Mouse (Mus musculus) CH12.LX (cell line): ENCODE data around the gene Sppl2b. TPM values are rescaled to one million over a fixed set of nuclear protein-coding genes. Genes with fewer than 3 reads are reported as not detected.
A peak's percentile ranks its signal among the peaks of the same experiment; 100 is the strongest.

Experiments
- DNase-seq: peaks from one replicate; pipeline ENCODE4 v3.0.0-alpha.2; 2013; ENCODE audit errors: extremely low read depth
- H3K27ac ChIP-seq: 2 replicates; pipeline ENCODE4 v1.5.1; 2012; ENCODE audit warnings: low read depth, mild to moderate bottlenecking, control low read depth, moderate library complexity; ENCODE audit not compliant: insufficient read depth
- H3K27me3 ChIP-seq: replicated peaks from 2 replicates; pipeline ENCODE3; 2012; ENCODE audit warnings: inconsistent platforms
- H3K36me3 ChIP-seq, 2 experiments: replicated peaks in 1 of 2; 2 replicates each; pipeline versions ENCODE3 to v1.6.1; 2012; ENCODE audit warnings: inconsistent platforms in 1 of 2, low read length in 1 of 2, mild to moderate bottlenecking in 1 of 2, mixed read lengths in 1 of 2, moderate library complexity in 1 of 2; ENCODE audit not compliant: control insufficient read depth in 1 of 2, insufficient read depth in 1 of 2
- H3K4me1 ChIP-seq, 2 experiments: 2 replicates each; pipeline ENCODE4 v1.6.1; 2012; ENCODE audit warnings: inconsistent platforms in 1 of 2, moderate library complexity in 1 of 2; ENCODE audit not compliant: insufficient read depth in 2 of 2, control insufficient read depth in 1 of 2
- H3K4me2 ChIP-seq: 2 replicates; pipeline ENCODE4 v1.6.1; 2012; ENCODE audit warnings: low read depth, mild to moderate bottlenecking, control low read depth; ENCODE audit not compliant: poor library complexity, insufficient read depth, severe bottlenecking
- H3K4me3 ChIP-seq, 3 experiments: fragments of 150-350 bp in 1 of 3; sonication (generic) in 1 of 3; replicated peaks in 1 of 3; 2 replicates each; pipeline versions ENCODE3 to v1.5.1; 2011 to 2012; ENCODE audit warnings: low read depth in 2 of 3, low read length in 2 of 3, mild to moderate bottlenecking in 2 of 3, moderate library complexity in 2 of 3, control low read depth in 1 of 3, improper control_type of control experiment in 1 of 3, inconsistent platforms in 1 of 3, mixed read lengths in 1 of 3; ENCODE audit not compliant: poor library complexity in 1 of 3
- H3K79me2 ChIP-seq: replicated peaks from 2 replicates; pipeline ENCODE4 v1.6.1; 2012; ENCODE audit warnings: mild to moderate bottlenecking, moderate library complexity; ENCODE audit not compliant: control insufficient read depth, poor library complexity, insufficient read depth, severe bottlenecking; ENCODE audit errors: extremely low read depth
- H3K9ac ChIP-seq: 2 replicates; pipeline ENCODE4 v1.6.1; 2012; ENCODE audit warnings: low read depth, mild to moderate bottlenecking, control low read depth, moderate library complexity; ENCODE audit not compliant: insufficient read depth
- H3K9me3 ChIP-seq: replicated peaks from 2 replicates; pipeline ENCODE3; 2012; ENCODE audit warnings: low read length, inconsistent platforms, mixed read lengths
- BHLHE40 ChIP-seq: IDR thresholded peaks from 2 replicates; pipeline ENCODE4 v1.6.1; 2011; ENCODE audit warnings: mild to moderate bottlenecking, low read depth, low read length, improper control_type of control experiment
- CHD2 ChIP-seq: IDR thresholded peaks from 2 replicates; pipeline ENCODE4 v1.6.1; 2011; ENCODE audit warnings: low read length, improper control_type of control experiment
- CTCF ChIP-seq, 2 experiments: IDR thresholded peaks in 1 of 2; conservative IDR thresholded peaks in 1 of 2; 2 replicates each; pipeline ENCODE4 v1.5.1; 2011 to 2012; ENCODE audit warnings: low read depth in 2 of 2, low read length in 2 of 2, improper control_type of control experiment in 1 of 2, inconsistent platforms in 1 of 2, mild to moderate bottlenecking in 1 of 2, moderate library complexity in 1 of 2
- E2F4 ChIP-seq: IDR thresholded peaks from 2 replicates; pipeline ENCODE4 v1.6.1; 2011; ENCODE audit warnings: low read depth, low read length, improper control_type of control experiment; ENCODE audit not compliant: insufficient replicate concordance
- ELF1 ChIP-seq: IDR thresholded peaks from 2 replicates; pipeline ENCODE4 v1.6.1; 2014; ENCODE audit warnings: low read depth, mild to moderate bottlenecking, inconsistent platforms, low read length, improper control_type of control experiment
- EP300 ChIP-seq: IDR thresholded peaks from 2 replicates; pipeline ENCODE4 v1.6.1; 2011; ENCODE audit warnings: low read length, improper control_type of control experiment
- GABPA ChIP-seq: IDR thresholded peaks from 2 replicates; pipeline ENCODE4 v1.6.1; 2012; ENCODE audit warnings: low read depth, low read length, improper control_type of control experiment, inconsistent platforms; ENCODE audit not compliant: insufficient replicate concordance
- HCFC1 ChIP-seq: IDR thresholded peaks from 2 replicates; pipeline ENCODE4 v1.6.1; 2012; ENCODE audit warnings: low read depth, mild to moderate bottlenecking, inconsistent platforms, low read length, improper control_type of control experiment
- IRF4 ChIP-seq: IDR thresholded peaks from 2 replicates; pipeline ENCODE4 v1.6.1; 2014; ENCODE audit warnings: low read depth, mild to moderate bottlenecking, inconsistent platforms, low read length, improper control_type of control experiment
- JUND ChIP-seq: conservative IDR thresholded peaks from 2 replicates; pipeline ENCODE4 v1.6.1; 2011; ENCODE audit warnings: low read depth, low read length, improper control_type of control experiment
- KAT2A ChIP-seq: IDR thresholded peaks from 2 replicates; pipeline ENCODE4 v1.6.1; 2012; ENCODE audit warnings: low read length, improper control_type of control experiment, inconsistent platforms; ENCODE audit not compliant: insufficient replicate concordance
- MAFK ChIP-seq: IDR thresholded peaks from 2 replicates; pipeline ENCODE4 v1.6.1; 2011; ENCODE audit warnings: low read length, improper control_type of control experiment; ENCODE audit not compliant: insufficient replicate concordance
- MAX ChIP-seq: IDR thresholded peaks from 2 replicates; pipeline ENCODE4 v1.6.1; 2011; ENCODE audit warnings: low read length, improper control_type of control experiment
- MEF2A ChIP-seq: IDR thresholded peaks from 2 replicates; pipeline ENCODE4 v1.6.1; 2014; ENCODE audit warnings: low read depth, mild to moderate bottlenecking, inconsistent platforms, low read length, improper control_type of control experiment, borderline replicate concordance
- MXI1 ChIP-seq: IDR thresholded peaks from 2 replicates; pipeline ENCODE4 v1.6.1; 2011; ENCODE audit warnings: mild to moderate bottlenecking, low read depth, low read length, improper control_type of control experiment
- MYC ChIP-seq: IDR thresholded peaks from 2 replicates; pipeline ENCODE4 v1.6.1; 2011; ENCODE audit warnings: low read depth, mild to moderate bottlenecking, improper control_type of control experiment, low read length
- NELFE ChIP-seq: IDR thresholded peaks from 2 replicates; pipeline ENCODE4 v1.6.1; 2011; ENCODE audit warnings: low read depth, low read length, improper control_type of control experiment
- NRF1 ChIP-seq: IDR thresholded peaks from 2 replicates; pipeline ENCODE4 v1.6.1; 2014; ENCODE audit warnings: low read depth, mild to moderate bottlenecking, inconsistent platforms, low read length, improper control_type of control experiment, moderate library complexity
- PAX5 ChIP-seq: IDR thresholded peaks from 2 replicates; pipeline ENCODE4 v1.6.1; 2012; ENCODE audit warnings: low read length, inconsistent platforms, mixed read lengths
- POLR2A ChIP-seq: IDR thresholded peaks from 2 replicates; pipeline ENCODE4 v1.6.1; 2011; ENCODE audit warnings: low read depth, mild to moderate bottlenecking, improper control_type of control experiment, low read length
- POLR2AphosphoS2 ChIP-seq: IDR thresholded peaks from 2 replicates; pipeline ENCODE4 v1.6.1; 2011; ENCODE audit warnings: low read depth, low read length, improper control_type of control experiment
- RAD21 ChIP-seq: IDR thresholded peaks from 2 replicates; pipeline ENCODE4 v1.6.1; 2011; ENCODE audit warnings: low read depth, mild to moderate bottlenecking, low read length, improper control_type of control experiment, moderate library complexity
- RCOR1 ChIP-seq: conservative IDR thresholded peaks from 2 replicates; pipeline ENCODE4 v1.6.1; 2012; ENCODE audit warnings: low read depth, mild to moderate bottlenecking, inconsistent platforms, low read length, improper control_type of control experiment
- SIN3A ChIP-seq: IDR thresholded peaks from 2 replicates; pipeline ENCODE4 v1.6.1; 2012; ENCODE audit warnings: low read length, improper control_type of control experiment, inconsistent platforms
- SMC3 ChIP-seq: IDR thresholded peaks from 2 replicates; pipeline ENCODE4 v1.6.1; 2011; ENCODE audit warnings: low read depth, low read length, improper control_type of control experiment
- TBP ChIP-seq: conservative IDR thresholded peaks from 2 replicates; pipeline ENCODE4 v1.6.1; 2011; ENCODE audit warnings: low read depth, low read length, improper control_type of control experiment
- TCF12 ChIP-seq: IDR thresholded peaks from 2 replicates; pipeline ENCODE4 v1.6.1; 2014; ENCODE audit warnings: low read depth, mild to moderate bottlenecking, inconsistent platforms, low read length, improper control_type of control experiment
- USF1 ChIP-seq: IDR thresholded peaks from 2 replicates; pipeline ENCODE4 v1.6.1; 2014; ENCODE audit warnings: low read depth, mild to moderate bottlenecking, inconsistent platforms, low read length, improper control_type of control experiment
- ZC3H11A ChIP-seq: IDR thresholded peaks from 2 replicates; pipeline ENCODE4 v1.6.1; 2012; ENCODE audit warnings: low read depth, mild to moderate bottlenecking, inconsistent platforms, low read length, improper control_type of control experiment
- ZKSCAN1 ChIP-seq: IDR thresholded peaks from 2 replicates; pipeline ENCODE4 v1.6.1; 2012; ENCODE audit warnings: low read depth, inconsistent platforms, low read length, improper control_type of control experiment, borderline replicate concordance
- ZMIZ1 ChIP-seq: IDR thresholded peaks from 2 replicates; pipeline ENCODE4 v1.6.1; 2012; ENCODE audit warnings: low read depth, mild to moderate bottlenecking, inconsistent platforms, low read length, improper control_type of control experiment
- ZNF384 ChIP-seq: IDR thresholded peaks from 2 replicates; pipeline ENCODE4 v1.6.1; 2012; ENCODE audit warnings: low read depth, low read length, improper control_type of control experiment, inconsistent platforms
- dilution Hi-C: fragments of 300-500 bp; cut with MboI; formaldehyde crosslinking; loops from 2 replicates; pipeline ENCODE4 v1.14.3; 2020; ENCODE audit warnings: low sequenced_read_pairs; ENCODE audit not compliant: extremely low pct_unique_long_range_greater_than_20kb, extremely low pct_ligation_motif_present
- in situ Hi-C: fragments of 300-500 bp; cut with MboI; formaldehyde crosslinking; loops from 3 replicates; pipeline ENCODE4 v1.14.3; 2019; ENCODE audit warnings: low sequenced_read_pairs, low pct_ligation_motif_present, low pct_unique_long_range_greater_than_20kb, mixed read lengths
- polyA plus RNA-seq: library from polyadenylated mRNA; unstranded; fragments of >175 nt; gene quantifications from 2 replicates; pipeline ENCODE4 v1.2.1, GENCODE M21; 2012; ENCODE audit warnings: low read depth; ENCODE audit not compliant: insufficient read length
- total RNA-seq, 2 experiments: library from RNA; depleted of rRNA; stranded (reverse); fragments of 300-350 nt in 1 of 2; fragments of >200 nt in 1 of 2; gene quantifications; 2 replicates each; pipeline ENCODE4 v1.2.3; 2012 to 2014

The Sppl2b gene
- total and polyA plus RNA-seq, 3 experiments: 13.8 to 24.1 (median 19.0) TPM

- H3K9ac ChIP-seq: peak within 1 kb of the TSS; percentile 89
- dilution Hi-C loops: no loop called here
Observed at GRCm38 (mm10) chr10:80900318-80901247, 45.5 kb downstream of the Sppl2b start, which contains the start of gene Timm13. TSS of gene Timm13 (minus strand) at chr10:80900969.

DNA sequence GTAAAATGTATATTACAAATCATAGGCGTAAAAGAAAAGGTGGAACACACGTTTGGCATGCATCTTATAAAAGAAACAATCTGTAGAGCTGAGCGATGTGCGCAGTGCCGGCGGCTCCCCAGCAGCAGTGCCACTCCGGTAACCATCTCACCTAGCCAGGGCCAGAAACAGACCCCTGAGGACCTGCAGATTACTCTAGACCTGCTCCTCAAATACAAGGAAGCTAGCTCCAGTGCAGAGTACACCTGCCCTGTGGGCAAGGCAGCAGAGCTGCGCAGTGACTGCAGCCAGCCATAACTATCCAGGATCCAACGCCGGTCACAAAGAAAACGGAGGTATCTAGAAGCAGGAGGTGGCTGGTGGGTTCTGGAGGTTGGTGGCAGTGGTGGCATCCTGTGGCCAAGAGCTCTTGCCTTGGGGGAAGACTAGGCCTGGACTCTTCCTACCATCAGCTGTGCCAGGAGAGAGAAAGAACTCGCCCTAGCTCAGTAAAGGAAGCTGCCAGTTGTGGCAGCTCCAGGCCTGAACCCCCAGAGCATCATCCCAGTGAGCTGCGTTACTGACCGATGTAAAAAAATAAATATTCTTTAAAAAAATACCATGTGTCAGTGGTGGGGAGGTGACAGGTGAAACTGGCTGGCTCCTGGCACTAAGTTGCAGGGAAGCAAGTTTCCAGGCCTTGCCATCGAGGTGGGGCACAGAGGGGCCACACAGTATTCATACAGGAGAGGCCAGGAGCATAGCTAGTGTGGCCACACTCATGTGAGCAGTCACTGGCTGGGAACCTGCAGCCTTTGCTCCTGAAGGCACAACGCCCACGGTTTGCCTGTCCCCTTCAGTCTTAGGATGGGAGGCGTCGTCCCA lies 46.6 kb downstream of the Sppl2b start:
- no peak overlapping the region for H3K4me2 ChIP-seq
- in situ Hi-C loops: no loop called here
- H3K27ac ChIP-seq: no peak overlapping the region
- no peak for TF ChIP-seq MAFK
- TF ChIP-seq NRF1: no peak
- no peak for TF ChIP-seq HCFC1
- no peak for TF ChIP-seq POLR2A
- no peak for TF ChIP-seq RAD21
- TF ChIP-seq ZC3H11A: no peak
- TF ChIP-seq MEF2A: no peak
- no peak for TF ChIP-seq NELFE
- TF ChIP-seq IRF4: no peak
- no peak for TF ChIP-seq ZKSCAN1
- no peak for TF ChIP-seq MAX
- no peak for TF ChIP-seq ZNF384
- no peak for TF ChIP-seq TBP
- no peak for TF ChIP-seq KAT2A
- no peak for TF ChIP-seq E2F4
- TF ChIP-seq SIN3A: no peak
- H3K36me3 ChIP-seq: peaks cover 46 to 85% of the 10 kb centered on the region in 2 experiments
- H3K79me2 ChIP-seq: peaks cover 10% of the 10 kb centered on the region; the same call in 1 of the 2 replicates
- H3K27me3 ChIP-seq: no peaks in the 10 kb centered on the region
- peaks cover 8 to 21% of the 10 kb centered on the region in 2 experiments; a peak in 3 of 4 replicates for H3K4me1 ChIP-seq
- dilution Hi-C loops: no loop called here
- H3K9me3 ChIP-seq: no peaks in the 10 kb centered on the region
- H3K9ac ChIP-seq: peak overlapping the region; percentile 23
- DNase-seq: no peak
- no peak overlapping the region for H3K4me3 ChIP-seq

More at GRCm38 (mm10) chr10:80900318-80901247, 45.5 kb downstream of the Sppl2b start, which contains the start of gene Timm13:
- no peaks in the 10 kb centered on the region for H3K9me3 ChIP-seq
- peak within 1 kb of the TSS; percentile 76 to 88 (median 84) for H3K4me3 ChIP-seq
- peaks cover 8 to 21% of the 10 kb centered on the region in 2 experiments; a peak in 3 of 4 replicates for H3K4me1 ChIP-seq
- TF ChIP-seq IRF4: peak; percentile 67
- peak; percentile 94 for TF ChIP-seq MAX
- TF ChIP-seq TCF12: peak; percentile 66
- peak; percentile 87 for TF ChIP-seq POLR2AphosphoS2
- peak; percentile 89 for TF ChIP-seq NELFE
- no peak for TF ChIP-seq JUND
- no peak for TF ChIP-seq CTCF (conservative IDR thresholded peaks at IDR 0.05 in 1 of 2, IDR thresholded peaks at IDR 0.05 in 1 of 2; ENCODE audit: low read depth in 2 of 2, low read length in 2 of 2)
- TF ChIP-seq ZNF384: peak; percentile 94
- peak; percentile 99 for TF ChIP-seq KAT2A
- peak; percentile 52; the same call in 1 of the 2 replicates for TF ChIP-seq MEF2A
- peak; percentile 81; the same call in 1 of the 2 replicates for TF ChIP-seq SIN3A
- TF ChIP-seq PAX5: no peak
- TF ChIP-seq EP300: no peak
- TF ChIP-seq ELF1: peak; percentile 88; the same call in 1 of the 2 replicates
- TF ChIP-seq MXI1: peak; percentile 88
- TF ChIP-seq CHD2: peak; percentile 98
- TF ChIP-seq USF1: no peak
- TF ChIP-seq POLR2A: peak; percentile 92
- no peak for TF ChIP-seq BHLHE40
- TF ChIP-seq NRF1: peak; percentile 92
- no peak for TF ChIP-seq SMC3
- TF ChIP-seq GABPA: peak; percentile 88; the same call in 1 of the 2 replicates
- peak; percentile 94 for TF ChIP-seq HCFC1
- TF ChIP-seq ZMIZ1: peak; percentile 86
- peak; percentile 77; the same call in 1 of the 2 replicates for TF ChIP-seq MYC
- no peak for TF ChIP-seq RCOR1
- TF ChIP-seq, all 38 proteins: peak for 18
- DNase-seq: peak; percentile 99
- peak within 1 kb of the TSS; percentile 75 for H3K27ac ChIP-seq
- in situ Hi-C loops: no loop called here
- peaks cover 10% of the 10 kb centered on the region; the same call in 1 of the 2 replicates for H3K79me2 ChIP-seq
- peak within 1 kb of the TSS; percentile 78 for H3K4me2 ChIP-seq
- peaks cover 46 to 76% of the 10 kb centered on the region in 2 experiments for H3K36me3 ChIP-seq
- no peaks in the 10 kb centered on the region for H3K27me3 ChIP-seq
